Mouse (Mus musculus): ENCODE measurements around the gene Olfr464.
"Not testable (repeated sequence)": the region's sequence is repeated elsewhere in the genome, so short reads cannot be mapped to it uniquely, and the experiment has no call there.

The Olfr464 gene

GRCm38 (mm10) chr11:87870096-87870495 is 50.7 kb downstream of the Olfr464 start:
- DNase-seq (ENCODE audit: extremely low read depth, insufficient read length, low spot score), result no peak

GRCm38 (mm10) chr11:87866891-87867290 is 53.9 kb downstream of the Olfr464 start:
- not testable (repeated sequence) for DNase-seq (ENCODE audit: extremely low read depth, insufficient read length, low spot score)
